Mouse (Mus musculus) layer of hippocampus, adult 18-20 months (tissue): ENCODE measurements at regions not wholly inside any gene's neighbourhood (a gene's known extent, or its start where the extent isn't known, plus 50 kb on each side); places are given as distances from the start of the nearest gene placed in this dataset.
"Not testable (repeated sequence)": the region's sequence is repeated elsewhere in the genome, so short reads cannot be mapped to it uniquely, and the experiment has no call there.

Experiments used
- DNase-seq, 2 experiments: peaks; one replicate each; pipeline ENCODE4 v3.0.0; 2022; ENCODE audit warnings: low spot score in 2 of 2

- DNase-seq, result no peak
Measured at GRCm38 (mm10) chr11:42754481-42755272, 280.9 kb upstream of the Gm9972 start.

- no peak for DNase-seq
Measured at GRCm38 (mm10) chr11:42755415-42755814, 280.1 kb upstream of the Gm9972 start.

- DNase-seq, result no peak
Measured at GRCm38 (mm10) chr11:42765213-42765612, 270.3 kb upstream of the Gm9972 start.

GRCm38 (mm10) chr11:42775074-42775676 lies 260.4 kb upstream of the Gm9972 start:
- no peak for DNase-seq

- no peak for DNase-seq
Measured at GRCm38 (mm10) chr11:42811487-42811886, 224.1 kb upstream of the Gm9972 start.

GRCm38 (mm10) chr11:42815753-42816152 lies 219.8 kb upstream of the Gm9972 start:
- no peak for DNase-seq

GRCm38 (mm10) chr11:42822835-42823234 lies 212.7 kb upstream of the Gm9972 start:
- peak in 1 of 2 experiments; percentile 26 for DNase-seq

- no peak for DNase-seq
Measured at GRCm38 (mm10) chr11:42845795-42846194, 189.8 kb upstream of the Gm9972 start.

- no peak for DNase-seq
Measured at GRCm38 (mm10) chr11:42854411-42854810, 181.1 kb upstream of the Gm9972 start.

- no peak for DNase-seq
Measured at GRCm38 (mm10) chr11:42857687-42858086, 177.9 kb upstream of the Gm9972 start.

GRCm38 (mm10) chr11:42874056-42874455 lies 161.5 kb upstream of the Gm9972 start:
- no peak for DNase-seq

GRCm38 (mm10) chr11:42900024-42900423 lies 135.5 kb upstream of the Gm9972 start:
- DNase-seq, result no peak

- DNase-seq, result no peak
Measured at GRCm38 (mm10) chr11:42903459-42904012, 132.0 kb upstream of the Gm9972 start.

- DNase-seq, result no peak
Measured at GRCm38 (mm10) chr11:42905561-42905960, 130.0 kb upstream of the Gm9972 start.

- DNase-seq, result no peak
Measured at GRCm38 (mm10) chr11:42906020-42906419, 129.5 kb upstream of the Gm9972 start.

- no peak for DNase-seq
Measured at GRCm38 (mm10) chr11:42916421-42917181, 118.9 kb upstream of the Gm9972 start.

GRCm38 (mm10) chr11:42919221-42919620 lies 116.3 kb upstream of the Gm9972 start:
- no peak for DNase-seq

- DNase-seq, result peak; percentile 62 to 85
Measured at GRCm38 (mm10) chr11:42927156-42927555, 108.4 kb upstream of the Gm9972 start.

GRCm38 (mm10) chr11:42928916-42929315 lies 106.6 kb upstream of the Gm9972 start:
- peak in 1 of 2 experiments; percentile 6 for DNase-seq

GRCm38 (mm10) chr11:42939271-42939670 lies 96.3 kb upstream of the Gm9972 start:
- DNase-seq, result not testable (repeated sequence)

GRCm38 (mm10) chr11:42941561-42941960 lies 94.0 kb upstream of the Gm9972 start:
- DNase-seq, result no peak

GRCm38 (mm10) chr11:42942284-42942683 lies 93.3 kb upstream of the Gm9972 start:
- no peak for DNase-seq
